Mouse (Mus musculus) G1E (cell line): ENCODE measurements around the gene Tmem104.

ENCODE experiments used
- CTCF ChIP-seq: IDR thresholded peaks from 2 replicates; pipeline ENCODE4 v1.5.1; 2012; ENCODE audit warnings: low read depth, low read length, inconsistent platforms, mixed read lengths
- GATA1 ChIP-seq: IDR thresholded peaks from 2 replicates; pipeline ENCODE4 v1.6.1; 2012; ENCODE audit warnings: borderline replicate concordance, low read length, inconsistent platforms, mixed read lengths
- GATA2 ChIP-seq: IDR thresholded peaks from 2 replicates; pipeline ENCODE4 v1.6.1; 2012; ENCODE audit warnings: low read depth, low read length, inconsistent platforms, borderline replicate concordance
- POLR2AphosphoS5 ChIP-seq: IDR thresholded peaks from 2 replicates; pipeline ENCODE4 v1.6.1; 2012; ENCODE audit warnings: low read depth, low read length, inconsistent platforms; ENCODE audit not compliant: insufficient replicate concordance

DNA sequence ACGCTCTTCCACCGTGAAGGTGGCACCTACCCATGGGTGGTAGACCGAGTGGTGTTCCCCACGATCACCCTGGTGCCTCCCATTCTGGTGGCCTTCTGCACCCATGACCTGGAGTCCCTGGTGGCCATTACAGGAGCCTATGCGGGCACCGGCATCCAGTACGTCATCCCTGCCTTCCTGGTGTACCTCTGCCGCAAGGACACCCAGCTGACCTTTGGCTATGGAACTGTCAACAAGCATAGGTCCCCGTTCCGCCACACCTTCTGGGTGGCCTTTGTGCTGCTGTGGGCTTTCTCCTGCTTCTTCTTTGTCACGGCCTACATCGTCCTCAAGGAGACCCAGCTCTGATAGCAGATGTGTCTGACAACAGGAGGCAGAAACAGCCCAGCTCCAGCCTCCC, 56.5 kb downstream of the Tmem104 start:
- TF ChIP-seq CTCF, result no peak
- no peak for TF ChIP-seq GATA1
- no peak for TF ChIP-seq POLR2AphosphoS5
- no peak for TF ChIP-seq GATA2
